Mouse (Mus musculus) kidney, embryonic 14.5 days (tissue): ENCODE data around the gene Gm14744. TPM values are rescaled to one million over a fixed set of nuclear protein-coding genes. Genes with fewer than 3 reads are reported as not detected.
"Not testable (repeated sequence)": the region's sequence is repeated elsewhere in the genome, so short reads cannot be mapped to it uniquely, and the experiment has no call there.

Source experiments
- ATAC-seq: fragments of 200-750 bp; cut with Nextera tagmentation; 2 replicates; pipeline ENCODE4 v1.8.0; 2017; ENCODE audit warnings: moderate number of reproducible peaks, mild to moderate bottlenecking, moderate TSS enrichment, moderate library complexity; ENCODE audit not compliant: low FRiP score, low TSS enrichment
- H3K27ac ChIP-seq: fragments of 300-500 bp; sonication (generic); 2 replicates; pipeline ENCODE4 v1.5.1; 2014; ENCODE audit warnings: low read depth, mild to moderate bottlenecking, low read length, moderate library complexity, mixed read lengths
- H3K27me3 ChIP-seq: fragments of 300-500 bp; sonication (generic); 2 replicates; pipeline ENCODE4 v1.6.1; 2014; ENCODE audit warnings: mild to moderate bottlenecking, low read length; ENCODE audit not compliant: control insufficient read depth, insufficient read depth
- H3K36me3 ChIP-seq: fragments of 300-500 bp; sonication (generic); 2 replicates; pipeline ENCODE4 v1.6.1; 2014; ENCODE audit warnings: low read length, mixed read lengths; ENCODE audit not compliant: control insufficient read depth, insufficient read depth
- H3K4me1 ChIP-seq: fragments of 300-500 bp; sonication (generic); 2 replicates; pipeline ENCODE4 v1.6.1; 2014; ENCODE audit warnings: low read length, mixed read lengths; ENCODE audit not compliant: control insufficient read depth, insufficient read depth
- H3K4me2 ChIP-seq: fragments of 300-500 bp; sonication (generic); replicated peaks from 2 replicates; pipeline ENCODE4 v1.6.1; 2014; ENCODE audit warnings: low read depth, mild to moderate bottlenecking, low read length
- H3K4me3 ChIP-seq: fragments of 300-500 bp; sonication (generic); 2 replicates; pipeline ENCODE4 v1.5.1; 2014; ENCODE audit warnings: mild to moderate bottlenecking, low read length
- H3K9ac ChIP-seq: fragments of 300-500 bp; sonication (generic); 2 replicates; pipeline ENCODE4 v1.6.1; 2014; ENCODE audit warnings: low read depth, mild to moderate bottlenecking, low read length, moderate library complexity
- H3K9me3 ChIP-seq: fragments of 300-500 bp; sonication (generic); 2 replicates; pipeline ENCODE4 v1.6.1; 2016; ENCODE audit warnings: low read length; ENCODE audit not compliant: control insufficient read depth
- WGBS: fragments of 180-500 bp; shearing (Covaris S2); extraction: QIAGEN DNeasy Blood & Tissue Kit; methylation state at CpG from one replicate; pipeline ENCODE4 v1.1.7; 2014; 5-methylcytosine and 5-hydroxymethylcytosine counted together
- polyA plus RNA-seq: library from polyadenylated mRNA; unstranded; fragments of >200 nt; fragmentation: Nextera tagmentation; extraction: Ambion mirVana; gene quantifications from 2 replicates; pipeline ENCODE4 v1.2.1, GENCODE M21; 2014

Gm14744 gene
- not detected in 2 replicates for polyA plus RNA-seq

- not testable (repeated sequence) for H3K36me3 ChIP-seq, H3K9ac ChIP-seq, ATAC-seq, H3K4me3 ChIP-seq, H3K4me2 ChIP-seq, H3K27me3 ChIP-seq, H3K4me1 ChIP-seq, H3K9me3 ChIP-seq, H3K27ac ChIP-seq
- WGBS: 92% methylated on average over 2 of the region's 2 CpGs
These were observed at the start of gene Gm14744 for GRCm38 (mm10) chrX:77864458-77864857. Gene Gm14744, plus strand, starts transcription at chrX:77864758.

- H3K4me1 ChIP-seq: no peaks in the 10 kb centered on the region
- H3K27me3 ChIP-seq: no peaks in the 10 kb centered on the region
- H3K4me2 ChIP-seq: no peak within 1 kb of the TSS
- H3K36me3 ChIP-seq: no peaks in the 10 kb centered on the region
- H3K4me3 ChIP-seq: no peak within 1 kb of the TSS
- no peaks in the 10 kb centered on the region for H3K9me3 ChIP-seq
- H3K27ac ChIP-seq: no peak within 1 kb of the TSS
- no peak within 1 kb of the TSS for H3K9ac ChIP-seq
- 72% methylated on average over 1 of the region's 1 CpGs for WGBS
- ATAC-seq: no peak
These were observed 11.0 kb upstream of the Gm14744 start, which contains the start of gene Pbsn for GRCm38 (mm10) chrX:77853523-77853922. Gene Pbsn, minus strand, starts transcription at chrX:77853623.

- H3K27ac ChIP-seq, H3K9me3 ChIP-seq, ATAC-seq, H3K36me3 ChIP-seq, H3K4me1 ChIP-seq, H3K4me2 ChIP-seq, H3K9ac ChIP-seq, H3K27me3 ChIP-seq, H3K4me3 ChIP-seq: not testable (repeated sequence)
- 51% methylated on average over 2 of the region's 4 CpGs for WGBS
These were observed 15.5 kb downstream of the Gm14744 start for GRCm38 (mm10) chrX:77880033-77880432.

Other genes starting within 250 kb of the Gm14744 start
- 12.6 and 16.7 TPM in 2 replicates for gene Prkx, start 68.5 kb upstream of the Gm14744 start, polyA plus RNA-seq
- gene Pbsn, start 11.1 kb upstream of the Gm14744 start, polyA plus RNA-seq: not detected in 2 replicates
- not detected in 2 replicates for gene 5430402E10Rik, start 60.3 kb downstream of the Gm14744 start, polyA plus RNA-seq
- not detected in 2 replicates for gene Obp1a, start 226.6 kb downstream of the Gm14744 start, polyA plus RNA-seq